Mouse (Mus musculus): ENCODE results near the gene Tuba3b. TPM values are rescaled to one million over a fixed set of nuclear protein-coding genes. Genes with fewer than 3 reads are reported as not detected.

The Tuba3b gene
- total and polyA plus RNA-seq, 2 experiments from 2014 or later = not detected

GRCm38 (mm10) chr6:145623141-145623540 lies 7.6 kb downstream of the Tuba3b start:
- no peak for TF ChIP-seq CTCF (IDR thresholded peaks at IDR 0.05; ENCODE audit: low read depth)

DNA sequence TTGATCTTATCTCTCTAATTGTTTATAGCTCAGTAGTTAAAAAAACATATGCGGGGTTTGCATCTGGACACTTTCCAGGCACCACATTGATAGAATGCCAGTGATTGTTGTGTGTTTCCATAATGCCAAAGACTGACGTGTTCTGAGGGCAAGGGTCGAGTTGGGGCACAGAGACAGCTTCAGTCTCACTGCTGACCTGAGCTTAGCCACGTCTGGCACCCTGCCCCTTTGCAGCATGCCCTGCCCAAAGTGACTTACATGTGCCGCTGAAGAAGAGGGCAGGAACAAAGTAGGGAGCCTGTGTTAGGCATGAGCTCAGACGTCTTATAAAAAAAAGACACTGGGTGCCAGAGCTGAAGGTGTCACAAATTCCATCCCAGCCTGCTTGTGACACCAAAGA lies 14.7 kb downstream of the Tuba3b start:
- Histone ChIP-seq H3K36me3 (ENCODE audit: insufficient read depth) (no peaks in the 10 kb centered on the region), H3K9ac (no peak overlapping the region), H3K27me3 (ENCODE audit: insufficient read depth, low read length) (no peaks in the 10 kb centered on the region), H3K4me2 (ENCODE audit: low read depth) (no peak overlapping the region), H3K4me3 (ENCODE audit: low read depth, low read length) (no peak overlapping the region), H3K9me3 (ENCODE audit: low read length) (no peaks in the 10 kb centered on the region), H3K27ac (ENCODE audit: low read depth, low read length) (no peak overlapping the region), H3K4me1 (ENCODE audit: insufficient read depth) (no peaks in the 10 kb centered on the region)
- no peak for ATAC-seq
- TF ChIP-seq CTCF (IDR thresholded peaks at IDR 0.05; ENCODE audit: low read depth) = no peak
- no peak for DNase-seq
- 46% methylated on average over 6 of the region's 6 CpGs for WGBS

More at GRCm38 (mm10) chr6:145623141-145623540, 7.6 kb downstream of the Tuba3b start:
- H3K27me3 ChIP-seq (ENCODE audit: insufficient read depth, low read length) = no peaks in the 10 kb centered on the region
- H3K9ac ChIP-seq = no peak overlapping the region
- 90% methylated on average over 4 of the region's 4 CpGs for WGBS
- no peak overlapping the region for H3K27ac ChIP-seq (ENCODE audit: low read depth, low read length)
- no peak for ATAC-seq
- no peaks in the 10 kb centered on the region for H3K36me3 ChIP-seq (ENCODE audit: insufficient read depth)
- no peaks in the 10 kb centered on the region for H3K9me3 ChIP-seq (ENCODE audit: low read length)
- no peaks in the 10 kb centered on the region for H3K4me1 ChIP-seq (ENCODE audit: insufficient read depth)
- H3K4me2 ChIP-seq (ENCODE audit: low read depth) = no peak overlapping the region
- no peak overlapping the region for H3K4me3 ChIP-seq (ENCODE audit: low read depth, low read length)
- no peak for DNase-seq

- Histone ChIP-seq H3K4me1 (ENCODE audit: insufficient read depth) (no peaks in the 10 kb centered on the region), H3K27me3 (ENCODE audit: insufficient read depth, low read length) (no peaks in the 10 kb centered on the region), H3K36me3 (ENCODE audit: insufficient read depth) (no peaks in the 10 kb centered on the region), H3K4me2 (ENCODE audit: low read depth) (no peak overlapping the region), H3K4me3 (ENCODE audit: low read depth, low read length) (no peak overlapping the region), H3K27ac (ENCODE audit: low read depth, low read length) (no peak overlapping the region), H3K9me3 (ENCODE audit: low read length) (no peaks in the 10 kb centered on the region), H3K9ac (no peak overlapping the region)
- 81% methylated on average over 2 of the region's 2 CpGs for WGBS
- ATAC-seq = no peak
- no peak for DNase-seq
- TF ChIP-seq CTCF (IDR thresholded peaks at IDR 0.05; ENCODE audit: low read depth) = no peak
Observed at GRCm38 (mm10) chr6:145634454-145634853, 18.9 kb downstream of the Tuba3b start.

DNA sequence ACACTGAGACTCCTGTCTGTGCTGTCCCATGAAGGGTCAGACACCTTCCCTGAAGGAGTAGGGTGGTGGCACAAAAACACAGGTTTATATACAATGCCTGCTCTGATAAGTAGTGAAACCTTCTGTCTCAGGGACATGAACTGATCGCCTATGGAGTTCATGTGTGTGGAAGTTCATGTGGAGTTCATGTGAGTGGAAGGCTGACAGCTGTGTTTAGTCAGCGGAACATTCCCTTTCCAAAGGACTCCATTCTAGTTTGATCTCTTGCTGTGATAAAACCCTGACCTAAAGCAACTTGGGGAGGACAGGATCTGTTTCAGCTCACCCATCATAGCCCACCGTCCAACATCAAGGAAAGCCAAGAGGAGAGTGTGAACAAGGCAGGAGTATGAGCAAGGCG lies 21.1 kb downstream of the Tuba3b start:
- 80% methylated on average over 4 of the region's 4 CpGs for WGBS

GRCm38 (mm10) chr6:145638248-145638647 lies 22.7 kb downstream of the Tuba3b start:
- no peak for TF ChIP-seq CTCF (IDR thresholded peaks at IDR 0.05; ENCODE audit: low read depth)
- no peak overlapping the region for H3K4me2 ChIP-seq (ENCODE audit: low read depth)

More for the DNA sequence above, 21.1 kb downstream of the Tuba3b start:
- no peak for DNase-seq
- no peaks in the 10 kb centered on the region for H3K36me3 ChIP-seq (ENCODE audit: insufficient read depth)
- H3K9ac ChIP-seq = no peak overlapping the region
- no peak overlapping the region for H3K27ac ChIP-seq (ENCODE audit: low read depth, low read length)
- no peak for ATAC-seq
- TF ChIP-seq CTCF (IDR thresholded peaks at IDR 0.05; ENCODE audit: low read depth) = no peak
- 0 out of 2 replicates have a peak, but pooled peaks cover 3% of the 10 kb centered on the region for H3K9me3 ChIP-seq (ENCODE audit: low read length)
- no peak overlapping the region for H3K4me3 ChIP-seq (ENCODE audit: low read depth, low read length)
- H3K27me3 ChIP-seq (ENCODE audit: insufficient read depth, low read length) = no peaks in the 10 kb centered on the region
- no peaks in the 10 kb centered on the region for H3K4me1 ChIP-seq (ENCODE audit: insufficient read depth)
- H3K4me2 ChIP-seq (ENCODE audit: low read depth) = no peak overlapping the region

DNA sequence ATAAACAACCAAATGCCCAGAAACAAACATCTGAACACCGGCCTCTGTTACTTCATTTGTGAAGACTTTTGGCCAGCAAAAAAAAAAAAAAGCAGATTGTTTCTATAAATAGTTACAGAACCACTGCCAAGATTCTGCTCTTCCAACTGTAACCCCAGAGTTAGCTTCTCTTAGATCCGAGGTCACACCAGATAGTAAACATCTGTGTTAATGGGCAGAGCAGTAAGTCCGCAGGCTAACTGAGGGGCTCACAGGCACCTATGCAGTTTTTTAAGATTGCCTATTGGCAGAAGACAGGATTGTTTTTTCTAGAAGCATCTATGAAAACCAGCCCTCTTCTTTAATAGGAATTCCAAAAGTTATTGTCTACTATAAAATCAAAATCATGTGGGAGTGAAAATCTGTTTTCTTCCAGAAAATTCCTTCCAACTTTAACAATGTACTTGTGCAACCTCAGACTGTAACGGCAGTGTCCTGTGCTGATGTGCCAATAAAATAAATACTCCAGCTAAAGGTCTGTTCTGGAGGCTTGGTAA lies 25.5 kb downstream of the Tuba3b start:
- Histone ChIP-seq H3K27ac (ENCODE audit: low read depth, low read length) (no peak overlapping the region), H3K9me3 (ENCODE audit: low read length) (0 out of 2 replicates have a peak, but pooled peaks cover 3% of the 10 kb centered on the region), H3K4me2 (ENCODE audit: low read depth) (no peak overlapping the region), H3K36me3 (ENCODE audit: insufficient read depth) (no peaks in the 10 kb centered on the region), H3K9ac (no peak overlapping the region), H3K4me3 (ENCODE audit: low read depth, low read length) (no peak overlapping the region), H3K4me1 (ENCODE audit: insufficient read depth) (no peaks in the 10 kb centered on the region), H3K27me3 (ENCODE audit: insufficient read depth, low read length) (no peaks in the 10 kb centered on the region)
- DNase-seq = no peak
- WGBS = 78% methylated on average over 4 of the region's 4 CpGs
- TF ChIP-seq CTCF (IDR thresholded peaks at IDR 0.05; ENCODE audit: low read depth) = no peak
- no peak for ATAC-seq

More at GRCm38 (mm10) chr6:145638248-145638647, 22.7 kb downstream of the Tuba3b start:
- H3K36me3 ChIP-seq (ENCODE audit: insufficient read depth) = no peaks in the 10 kb centered on the region
- no peak overlapping the region for H3K27ac ChIP-seq (ENCODE audit: low read depth, low read length)
- 78% methylated on average over 6 of the region's 6 CpGs for WGBS
- H3K9me3 ChIP-seq (ENCODE audit: low read length) = 0 out of 2 replicates have a peak, but pooled peaks cover 3% of the 10 kb centered on the region
- H3K4me3 ChIP-seq (ENCODE audit: low read depth, low read length) = no peak overlapping the region
- ATAC-seq (no peak), DNase-seq (no peak)
- H3K9ac ChIP-seq = no peak overlapping the region
- no peaks in the 10 kb centered on the region for H3K27me3 ChIP-seq (ENCODE audit: insufficient read depth, low read length)
- H3K4me1 ChIP-seq (ENCODE audit: insufficient read depth) = no peaks in the 10 kb centered on the region

GRCm38 (mm10) chr6:145651976-145652375 lies 36.4 kb downstream of the Tuba3b start:
- Histone ChIP-seq H3K9me3 (ENCODE audit: low read length) (no peaks in the 10 kb centered on the region), H3K27me3 (ENCODE audit: insufficient read depth, low read length) (no peaks in the 10 kb centered on the region), H3K9ac (no peak overlapping the region), H3K36me3 (ENCODE audit: insufficient read depth) (no peaks in the 10 kb centered on the region), H3K4me1 (ENCODE audit: insufficient read depth) (peaks cover 6% of the 10 kb centered on the region; the same call in 1 of the 2 replicates), H3K27ac (ENCODE audit: low read depth, low read length) (no peak overlapping the region), H3K4me2 (ENCODE audit: low read depth) (no peak overlapping the region), H3K4me3 (ENCODE audit: low read depth, low read length) (no peak overlapping the region)
- DNase-seq (no peak), ATAC-seq (no peak)
- TF ChIP-seq CTCF (IDR thresholded peaks at IDR 0.05; ENCODE audit: low read depth) = no peak
- WGBS = 80% methylated on average over 2 of the region's 2 CpGs
